Mouse (Mus musculus) neutrophil, adult 5-6 weeks (primary cell): ENCODE results near the gene Hnrnpf. TPM values are rescaled to one million over a fixed set of nuclear protein-coding genes. Genes with fewer than 3 reads are reported as not detected.
A peak's percentile ranks its signal among the peaks of the same experiment; 100 is the strongest.

Experiments used
- ATAC-seq: fragments of 151-379, 151-347 bp; 2 replicates; pipeline ENCODE4 v1.8.0; 2017; ENCODE audit warnings: mild to moderate bottlenecking, moderate TSS enrichment; ENCODE audit not compliant: insufficient number of reproducible peaks, poor library complexity, low FRiP score, severe bottlenecking; ENCODE audit errors: extremely low read depth
- total RNA-seq: library from RNA; stranded (forward); fragments of 200-1000 nt; gene quantifications from 2 replicates; pipeline ENCODE4 v1.2.3, GENCODE M21; 2017

Gene Hnrnpf
- total RNA-seq, 1 experiment from 2014 or later = 955 TPM

GRCm38 (mm10) chr6:117888642-117889096, 11.5 kb upstream of the Hnrnpf start:
- ATAC-seq = no peak

- ATAC-seq = peak; percentile 66
Measured at GRCm38 (mm10) chr6:117890257-117890656, 9.9 kb upstream of the Hnrnpf start.

- peak; percentile 80 for ATAC-seq
Measured at GRCm38 (mm10) chr6:117891369-117892160, 8.6 kb upstream of the Hnrnpf start.

GRCm38 (mm10) chr6:117892386-117892785, 7.7 kb upstream of the Hnrnpf start:
- no peak for ATAC-seq

- 0 out of 2 replicates have a peak, but pooled peaks have one; percentile 11 for ATAC-seq
Measured at GRCm38 (mm10) chr6:117893435-117893834, 6.7 kb upstream of the Hnrnpf start.

- no peak for ATAC-seq
Measured at GRCm38 (mm10) chr6:117897800-117898199, 2.3 kb upstream of the Hnrnpf start.

GRCm38 (mm10) chr6:117901510-117902402, 1.6 kb downstream of the Hnrnpf start:
- ATAC-seq = no peak

- no peak for ATAC-seq
Measured at GRCm38 (mm10) chr6:117902556-117902955, 2.4 kb downstream of the Hnrnpf start.

- no peak for ATAC-seq
Measured at GRCm38 (mm10) chr6:117903836-117904235, 3.7 kb downstream of the Hnrnpf start.

GRCm38 (mm10) chr6:117905260-117905930, 5.3 kb downstream of the Hnrnpf start:
- no peak for ATAC-seq

GRCm38 (mm10) chr6:117906015-117906531, 5.9 kb downstream of the Hnrnpf start:
- no peak for ATAC-seq

- ATAC-seq = peak; percentile 86
Measured at GRCm38 (mm10) chr6:117906590-117907271, 6.6 kb downstream of the Hnrnpf start.

GRCm38 (mm10) chr6:117907301-117907978, 7.3 kb downstream of the Hnrnpf start:
- peak; percentile 59 for ATAC-seq

- ATAC-seq = no peak
Measured at GRCm38 (mm10) chr6:117907979-117908355, 7.8 kb downstream of the Hnrnpf start.

- ATAC-seq = no peak
Measured at GRCm38 (mm10) chr6:117908424-117908900, 8.3 kb downstream of the Hnrnpf start.

- no peak for ATAC-seq
Measured at GRCm38 (mm10) chr6:117910120-117910661, 10.1 kb downstream of the Hnrnpf start.

- ATAC-seq = no peak
Measured at GRCm38 (mm10) chr6:117914541-117914940, 14.4 kb downstream of the Hnrnpf start.
